Mouse (Mus musculus): Measurements from ENCODE around the gene Sorbs1.

Sorbs1 gene

DNA sequence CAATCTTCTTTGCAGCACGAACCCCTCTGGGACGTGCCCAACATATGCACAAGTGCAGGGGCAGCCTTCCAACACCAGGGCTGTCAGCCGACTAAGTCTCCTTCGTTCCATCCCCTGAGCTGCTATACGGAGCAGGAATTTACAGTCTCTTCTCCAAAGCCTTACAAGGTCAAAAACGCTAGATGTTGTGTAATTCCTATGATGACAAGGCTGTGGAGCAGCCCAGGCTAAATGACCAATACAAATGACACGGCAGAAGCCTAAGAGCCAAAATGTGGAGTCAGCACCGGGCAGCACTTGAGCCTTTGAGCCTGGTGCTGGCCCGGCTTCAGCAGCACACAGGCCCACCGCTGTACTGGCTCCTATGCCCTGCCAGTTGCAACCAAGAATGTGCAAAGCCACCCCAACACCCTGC lies 35.4 kb downstream of the Sorbs1 start:
- no peak for DNase-seq (ENCODE audit: low spot score in 2 of 2)

DNA sequence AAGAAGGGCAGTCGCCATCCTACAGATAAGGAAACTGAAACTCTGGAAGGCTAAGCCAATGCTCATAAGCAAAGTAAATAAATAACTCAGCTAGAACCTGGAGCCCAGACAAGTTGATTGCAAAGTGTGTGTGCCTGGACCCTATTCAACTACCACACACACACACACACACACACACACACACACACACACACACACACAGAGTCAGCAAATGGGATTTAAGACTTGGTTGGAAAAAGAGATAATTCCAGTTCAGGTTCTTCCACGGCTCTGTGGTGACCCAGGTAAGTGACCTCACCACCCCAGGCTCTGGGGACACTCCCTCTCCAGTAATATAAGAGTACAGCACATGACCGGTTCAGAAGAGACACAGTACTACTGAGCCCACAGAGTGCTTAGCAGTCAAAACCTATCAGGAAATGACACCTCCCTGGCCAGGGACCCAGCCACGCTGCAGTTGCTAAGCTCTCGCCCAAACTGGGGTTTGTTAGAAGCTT lies 36.1 kb downstream of the Sorbs1 start:
- DNase-seq (ENCODE audit: low spot score in 2 of 2) = no peak

DNA sequence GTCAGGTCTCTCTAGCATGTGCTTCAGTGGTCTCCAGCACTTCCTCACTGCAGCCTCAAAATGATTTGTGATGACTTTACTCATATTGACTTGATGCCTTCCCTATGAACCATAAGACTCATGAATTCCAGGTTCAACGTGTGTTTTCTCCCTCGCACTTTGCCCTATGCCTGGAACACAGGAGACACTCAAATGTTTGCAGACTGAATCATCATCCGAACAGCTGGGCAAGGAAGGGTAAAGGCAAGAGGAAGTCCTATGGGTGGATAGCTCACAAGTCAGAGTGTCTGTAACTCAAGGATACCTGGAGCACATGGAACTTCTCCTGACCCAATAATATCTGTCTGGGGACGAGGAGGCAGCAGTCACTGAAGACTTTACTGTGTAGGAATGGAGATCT lies 37.1 kb downstream of the Sorbs1 start:
- no peak for DNase-seq (ENCODE audit: low spot score in 2 of 2)

GRCm38 (mm10) chr19:40471526-40472245 lies 41.9 kb downstream of the Sorbs1 start:
- peak; percentile 65 to 74 for DNase-seq (ENCODE audit: low spot score in 2 of 2)

- DNase-seq (ENCODE audit: low spot score in 2 of 2) = peak in 1 of 2 experiments; percentile 36
Measured at GRCm38 (mm10) chr19:40469792-40470191, 43.8 kb downstream of the Sorbs1 start.

DNA sequence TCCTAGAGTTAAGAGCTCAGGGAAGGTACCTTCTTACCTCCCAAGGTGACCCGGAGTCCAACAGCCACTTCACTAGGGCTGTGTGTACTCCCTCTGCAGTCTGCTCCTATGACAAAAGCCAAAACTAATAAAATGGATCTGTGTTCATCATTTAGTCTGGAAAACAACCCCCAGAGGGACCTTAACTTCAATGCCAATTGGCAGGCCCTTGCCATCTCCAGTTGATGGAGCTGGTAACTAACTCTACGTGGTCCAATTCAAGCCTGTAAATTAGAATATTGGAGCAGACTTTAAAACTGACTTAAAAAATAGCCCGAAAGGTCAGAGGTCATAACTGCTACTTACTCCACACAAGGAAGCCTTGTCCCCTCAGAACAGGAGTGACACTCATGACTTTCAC lies 45.3 kb downstream of the Sorbs1 start:
- no peak for DNase-seq (ENCODE audit: low spot score in 2 of 2)

DNA sequence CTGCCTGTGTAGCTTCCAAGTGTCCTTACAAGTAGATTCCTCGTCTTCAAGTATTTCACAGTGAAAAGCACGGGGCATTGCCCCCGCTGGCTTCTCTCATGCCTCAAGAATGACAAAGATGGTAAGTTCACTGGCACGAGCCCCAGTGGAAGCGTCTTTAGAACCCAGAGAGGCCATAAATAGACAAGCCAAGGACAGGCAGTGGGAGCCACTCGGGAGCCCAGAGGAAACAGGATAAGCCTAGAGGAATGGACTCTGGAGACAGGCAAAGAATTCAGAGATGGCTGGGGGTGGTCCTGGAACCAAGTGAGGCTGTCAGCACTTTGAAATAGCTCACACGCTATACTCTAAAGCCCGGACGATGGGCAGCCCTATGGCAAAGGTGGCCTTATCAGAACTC lies 45.8 kb downstream of the Sorbs1 start:
- DNase-seq (ENCODE audit: low spot score in 2 of 2) = no peak

- no peak for DNase-seq (ENCODE audit: low spot score in 2 of 2)
Measured at GRCm38 (mm10) chr19:40465339-40465738, 48.2 kb downstream of the Sorbs1 start.

DNA sequence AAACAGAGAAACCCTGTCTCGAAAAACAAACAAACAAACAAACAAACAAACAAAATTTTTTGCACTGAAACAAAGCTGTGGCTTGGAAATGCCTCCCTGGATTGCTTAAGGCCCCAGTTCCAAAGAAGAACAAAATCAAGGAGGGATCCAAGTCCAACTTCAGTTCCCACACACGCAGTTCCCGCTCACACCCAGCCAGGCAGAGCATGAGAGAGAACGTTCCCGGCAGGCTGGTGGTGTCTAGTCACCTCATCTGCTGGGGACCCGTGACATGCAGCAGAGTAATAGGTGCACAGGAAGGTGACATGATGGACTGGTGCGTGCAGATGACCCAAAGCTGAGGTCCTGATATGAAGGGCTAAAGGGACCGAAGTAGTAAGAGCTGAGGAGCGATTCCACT lies 49.2 kb downstream of the Sorbs1 start:
- DNase-seq (ENCODE audit: low spot score in 2 of 2) = no peak

- no peak for DNase-seq (ENCODE audit: low spot score in 2 of 2)
Measured at GRCm38 (mm10) chr19:40462892-40463291, 50.7 kb downstream of the Sorbs1 start.

DNA sequence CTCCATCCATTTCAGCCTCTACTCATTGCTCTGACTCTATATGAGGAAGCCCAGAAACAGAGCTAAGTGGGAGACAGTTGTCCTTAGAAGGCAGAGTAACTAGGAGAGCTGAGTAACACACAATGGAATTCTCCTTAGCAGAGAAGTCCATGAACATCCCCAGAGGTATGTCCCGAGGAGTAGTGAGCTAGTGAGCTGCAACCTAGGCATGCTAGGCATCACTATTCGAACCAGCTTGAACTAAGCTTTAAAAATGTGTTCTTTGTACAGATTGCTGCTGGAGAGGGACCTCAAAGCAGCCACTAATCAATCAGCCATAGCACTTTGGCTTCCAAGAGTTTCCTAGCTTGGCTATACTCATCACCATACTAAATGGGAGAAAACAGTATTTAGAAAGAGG lies 51.1 kb downstream of the Sorbs1 start:
- no peak for DNase-seq (ENCODE audit: low spot score in 2 of 2)

DNA sequence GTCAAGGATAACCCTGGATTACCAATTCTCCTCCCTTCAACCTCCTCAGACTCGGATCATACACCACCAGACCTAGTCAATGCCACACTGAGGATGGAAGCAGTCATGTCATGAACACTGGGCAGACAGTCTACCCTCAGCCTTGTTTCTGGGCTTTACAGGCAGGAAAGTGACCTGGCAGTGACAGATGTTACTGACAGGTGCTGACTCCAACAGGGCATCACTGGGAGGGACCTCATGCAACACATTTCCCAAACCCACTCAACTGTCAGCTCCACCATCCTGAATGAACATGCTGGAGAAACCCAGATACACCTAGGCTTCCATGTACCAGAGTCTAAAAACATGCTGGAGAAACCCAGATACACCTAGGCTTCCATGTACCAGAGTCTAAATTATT lies 51.9 kb downstream of the Sorbs1 start:
- DNase-seq (ENCODE audit: low spot score in 2 of 2) = no peak

GRCm38 (mm10) chr19:40460854-40461490 lies 52.6 kb downstream of the Sorbs1 start:
- DNase-seq (ENCODE audit: low spot score in 2 of 2) = no peak

GRCm38 (mm10) chr19:40459338-40459737 lies 54.2 kb downstream of the Sorbs1 start:
- DNase-seq (ENCODE audit: low spot score in 2 of 2) = no peak

DNA sequence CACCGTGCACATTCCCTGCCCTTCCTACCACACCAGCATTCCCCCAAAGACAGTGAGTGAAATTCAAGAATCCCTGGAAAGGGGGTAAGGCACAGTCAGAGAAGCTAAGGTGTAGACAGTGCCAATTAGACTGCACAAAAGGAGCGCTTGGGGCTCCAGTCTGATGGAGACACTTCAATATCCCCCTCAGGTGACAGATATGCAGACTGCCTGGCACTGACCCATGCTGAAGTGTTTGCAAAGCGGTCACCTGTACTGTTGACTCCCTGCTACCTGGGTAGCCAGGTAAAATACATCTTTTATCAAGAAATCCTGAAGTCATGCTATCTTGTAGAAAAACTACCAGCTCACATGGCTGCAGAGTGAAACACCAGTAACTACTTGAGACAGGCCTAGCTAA lies 54.8 kb downstream of the Sorbs1 start:
- DNase-seq (ENCODE audit: low spot score in 2 of 2) = no peak

GRCm38 (mm10) chr19:40455248-40455647 lies 58.3 kb downstream of the Sorbs1 start:
- no peak for DNase-seq (ENCODE audit: low spot score in 2 of 2)

DNA sequence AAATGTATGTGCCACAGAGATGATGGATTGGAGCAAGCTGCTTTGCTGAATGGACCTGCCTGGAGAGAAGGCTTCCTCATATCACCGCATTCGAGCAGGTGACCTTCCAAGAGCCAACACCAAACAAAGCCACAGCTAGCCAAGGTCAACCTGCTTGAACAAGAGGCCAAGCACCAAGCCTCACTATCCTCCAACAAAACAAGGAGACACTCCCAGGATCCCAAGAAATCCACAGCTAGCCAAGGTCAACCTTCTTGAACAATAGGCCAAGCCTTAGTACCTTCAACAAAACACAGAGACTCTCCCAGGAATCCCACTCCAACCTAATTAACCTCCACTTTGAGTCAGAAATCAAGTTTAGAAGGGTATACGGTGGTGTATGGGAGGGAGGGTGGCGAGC lies 59.5 kb downstream of the Sorbs1 start:
- DNase-seq (ENCODE audit: low spot score in 2 of 2) = no peak

DNA sequence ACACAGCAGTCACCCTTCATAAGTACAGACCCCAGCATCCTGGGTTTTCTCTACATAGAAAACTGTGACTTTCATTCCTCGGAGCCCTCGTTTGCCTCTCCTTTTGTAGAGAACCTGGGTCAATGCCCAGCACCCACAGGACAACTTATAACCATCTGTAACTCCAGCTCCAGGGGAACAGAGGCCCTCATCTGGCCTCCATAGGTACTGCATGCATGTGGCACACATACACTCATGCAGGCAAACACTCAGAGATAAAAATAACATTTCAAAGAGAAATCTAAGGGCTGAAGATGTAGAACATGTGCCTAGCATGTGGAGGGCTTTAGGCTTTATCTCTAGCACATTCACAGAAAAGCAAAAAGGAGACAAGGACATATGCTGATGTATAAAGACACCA lies 61.4 kb downstream of the Sorbs1 start:
- no peak for DNase-seq (ENCODE audit: low spot score in 2 of 2)

DNA sequence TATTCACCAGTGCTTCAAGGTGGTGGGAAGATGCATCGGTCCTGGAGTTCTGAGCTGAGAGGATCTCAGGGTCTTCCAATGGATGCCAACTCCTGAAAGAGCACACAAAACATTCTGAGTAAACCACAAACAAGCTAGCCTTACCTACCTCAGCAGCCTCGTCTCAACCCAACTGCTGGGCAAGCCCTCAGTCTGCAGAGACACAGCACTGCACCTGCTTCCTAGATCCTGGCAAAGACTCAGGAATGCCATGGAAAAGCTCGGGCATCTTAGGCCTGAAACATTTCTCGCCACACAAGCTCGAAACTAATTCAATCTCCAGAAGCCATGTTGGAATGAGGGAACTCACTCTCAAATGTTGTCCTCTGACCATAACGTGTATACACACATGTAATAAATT lies 62.3 kb downstream of the Sorbs1 start:
- DNase-seq (ENCODE audit: low spot score in 2 of 2) = no peak

- DNase-seq (ENCODE audit: low spot score in 2 of 2) = peak; percentile 37 to 49
Measured at GRCm38 (mm10) chr19:40446525-40446924, 67.1 kb downstream of the Sorbs1 start.

DNA sequence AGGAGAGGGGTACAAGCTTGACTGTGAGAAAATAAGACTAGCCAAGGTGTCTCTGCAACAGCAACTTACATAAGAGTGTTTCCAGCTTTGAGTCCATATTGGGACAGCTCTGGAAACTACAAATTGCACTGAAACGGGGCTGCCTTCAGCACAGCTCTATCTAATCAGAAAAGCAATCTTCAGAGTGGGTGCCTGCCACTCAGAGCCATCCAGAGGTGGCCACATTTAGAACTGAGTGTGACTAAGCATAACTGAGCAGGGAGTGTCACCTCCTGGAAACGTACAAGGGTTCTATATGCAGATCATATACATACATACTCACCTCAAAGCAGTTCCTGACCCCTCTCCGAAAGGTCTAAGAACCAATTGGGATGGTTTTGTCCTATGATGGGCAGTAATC lies 71.2 kb downstream of the Sorbs1 start:
- DNase-seq (ENCODE audit: low spot score in 2 of 2) = no peak

- DNase-seq (ENCODE audit: low spot score in 2 of 2) = no peak
Measured at GRCm38 (mm10) chr19:40440951-40441350, 72.6 kb downstream of the Sorbs1 start.

- DNase-seq (ENCODE audit: low spot score in 2 of 2) = no peak
Measured at GRCm38 (mm10) chr19:40438907-40439306, 74.7 kb downstream of the Sorbs1 start.
